Mouse (Mus musculus): Measurements from ENCODE around the gene Mgst2. TPM values are rescaled to one million over a fixed set of nuclear protein-coding genes. Genes with fewer than 3 reads are reported as not detected.

The Mgst2 gene
- polyA plus RNA-seq, 1 experiment from 2014 or later, result 0.27 TPM

DNA sequence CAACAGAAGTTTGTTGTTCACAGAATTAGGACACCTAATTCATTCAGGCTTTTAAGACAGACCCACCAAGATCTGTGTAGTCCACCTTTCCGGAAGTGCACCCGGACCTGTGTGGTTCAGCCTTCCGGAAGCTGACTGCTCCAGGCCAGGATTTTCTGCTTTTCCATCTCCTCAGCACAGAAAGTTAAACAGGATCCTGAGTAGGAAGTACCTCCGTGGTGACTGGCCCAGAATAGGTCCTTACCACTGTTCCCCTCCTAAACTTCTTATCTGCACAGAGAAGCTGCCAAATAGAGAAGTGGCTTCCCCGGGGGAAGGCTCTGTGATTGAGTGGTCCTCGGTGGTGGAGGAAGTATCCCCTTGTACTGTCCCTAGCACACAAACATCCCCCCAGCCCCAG, 2.4 kb downstream of the Mgst2 start:
- Histone ChIP-seq H3K27me3 (replicated peaks; ENCODE audit: control insufficient read depth, insufficient read depth, low read length) (no peaks in the 10 kb centered on the region), H3K4me1 (replicated peaks; ENCODE audit: control insufficient read depth, insufficient read depth, low read length) (no peaks in the 10 kb centered on the region), H3K9ac (replicated peaks; ENCODE audit: low read depth, low read length) (no peak overlapping the region), H3K4me2 (ENCODE audit: low read length) (no peak overlapping the region), H3K4me3 (replicated peaks; ENCODE audit: low read length) (no peak overlapping the region), H3K27ac (ENCODE audit: low read length) (no peak overlapping the region), H3K9me3 (ENCODE audit: control insufficient read depth, low read length) (no peaks in the 10 kb centered on the region), H3K36me3 (ENCODE audit: control insufficient read depth, insufficient read depth) (no peaks in the 10 kb centered on the region)
- ATAC-seq, result no peak
- WGBS, result 77% methylated on average over 6 of the region's 6 CpGs

DNA sequence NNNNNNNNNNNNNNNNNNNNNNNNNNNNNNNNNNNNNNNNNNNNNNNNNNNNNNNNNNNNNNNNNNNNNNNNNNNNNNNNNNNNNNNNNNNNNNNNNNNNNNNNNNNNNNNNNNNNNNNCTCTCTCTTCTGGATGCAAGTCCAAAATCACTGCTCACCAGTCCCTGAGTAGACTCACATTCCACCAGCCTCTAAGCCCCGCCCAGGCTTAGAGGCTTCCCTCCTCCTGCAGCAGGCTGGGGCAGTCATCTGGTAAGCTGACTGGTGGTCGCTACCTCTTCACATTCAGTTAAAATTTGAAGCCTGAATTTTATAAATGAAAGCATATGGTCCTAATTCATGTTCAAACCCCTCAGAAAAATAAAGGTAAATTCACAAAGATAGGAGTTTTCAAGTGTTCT, 8.4 kb downstream of the Mgst2 start:
- Histone ChIP-seq H3K27me3 (replicated peaks; ENCODE audit: control insufficient read depth, insufficient read depth, low read length) (no peaks in the 10 kb centered on the region), H3K9me3 (ENCODE audit: control insufficient read depth, low read length) (no peaks in the 10 kb centered on the region)
- 44% methylated on average over 2 of the region's 2 CpGs for WGBS

DNA sequence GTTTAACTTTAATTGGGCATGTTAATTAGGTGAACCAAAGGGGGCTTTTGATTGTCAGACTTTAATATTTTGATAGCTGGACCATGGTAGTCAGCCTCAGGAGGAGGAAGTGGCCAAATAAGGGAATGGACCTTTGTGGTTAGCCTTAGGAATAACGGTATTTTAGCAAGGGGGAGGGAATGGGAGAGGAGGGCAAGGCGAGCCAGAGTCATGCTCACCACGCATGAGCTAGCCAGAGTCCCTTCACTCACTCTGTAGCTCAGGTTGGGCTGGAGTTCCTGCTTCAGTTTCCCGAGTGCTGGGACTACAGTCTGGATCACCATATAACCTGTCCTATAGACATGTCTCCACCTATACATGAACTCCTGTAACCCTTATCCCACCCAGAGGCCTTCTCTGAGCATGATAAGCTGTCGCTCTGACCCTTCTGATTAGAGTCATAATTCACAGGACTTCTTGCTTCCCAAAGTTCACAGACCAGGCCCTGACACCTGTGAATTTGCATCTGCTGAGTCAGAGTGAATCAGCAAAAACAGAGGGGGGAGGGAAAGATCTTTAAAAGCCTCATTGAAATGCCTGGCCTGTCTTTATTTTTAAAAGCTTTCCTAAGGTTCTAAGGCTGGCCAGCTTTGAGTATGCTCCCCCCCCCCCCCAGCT, 10.4 kb downstream of the Mgst2 start:
- Histone ChIP-seq H3K27me3 (replicated peaks; ENCODE audit: control insufficient read depth, insufficient read depth, low read length) (no peaks in the 10 kb centered on the region), H3K4me1 (replicated peaks; ENCODE audit: control insufficient read depth, insufficient read depth, low read length) (no peaks in the 10 kb centered on the region), H3K4me3 (replicated peaks; ENCODE audit: low read length) (no peak overlapping the region), H3K27ac (ENCODE audit: low read length) (no peak overlapping the region), H3K9me3 (ENCODE audit: control insufficient read depth, low read length) (no peaks in the 10 kb centered on the region), H3K4me2 (ENCODE audit: low read length) (no peak overlapping the region), H3K9ac (replicated peaks; ENCODE audit: low read depth, low read length) (no peak overlapping the region), H3K36me3 (ENCODE audit: control insufficient read depth, insufficient read depth) (no peaks in the 10 kb centered on the region)
- no peak for ATAC-seq
- 77% methylated on average over 5 of the region's 5 CpGs for WGBS

More for the DNA sequence above, 8.4 kb downstream of the Mgst2 start:
- Histone ChIP-seq H3K4me3 (replicated peaks; ENCODE audit: low read length) (no peak overlapping the region), H3K27ac (ENCODE audit: low read length) (no peak overlapping the region), H3K4me2 (ENCODE audit: low read length) (no peak overlapping the region), H3K36me3 (ENCODE audit: control insufficient read depth, insufficient read depth) (no peaks in the 10 kb centered on the region), H3K4me1 (replicated peaks; ENCODE audit: control insufficient read depth, insufficient read depth, low read length) (no peaks in the 10 kb centered on the region), H3K9ac (replicated peaks; ENCODE audit: low read depth, low read length) (no peak overlapping the region)
- ATAC-seq, result no peak

DNA sequence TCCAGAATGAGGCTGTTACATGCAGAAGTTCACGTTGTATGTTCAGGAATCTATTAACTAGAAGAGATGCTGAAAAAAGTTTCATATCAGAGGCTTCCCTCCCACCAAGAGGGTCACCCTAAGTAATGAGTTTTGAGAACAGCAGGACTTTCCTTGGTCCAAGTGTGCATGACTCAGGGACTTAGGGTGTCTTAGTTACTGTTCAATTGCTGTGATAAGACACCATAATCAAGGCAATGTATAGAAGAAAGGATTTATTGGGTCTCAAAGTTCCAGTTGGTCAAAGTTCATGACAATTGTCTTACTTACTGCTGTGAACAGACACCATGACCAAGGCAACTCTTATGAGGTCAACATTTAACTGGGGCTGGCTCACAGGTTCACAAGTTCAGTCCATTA, 10.9 kb downstream of the Mgst2 start:
- Histone ChIP-seq H3K4me2 (ENCODE audit: low read length) (no peak overlapping the region), H3K9me3 (ENCODE audit: control insufficient read depth, low read length) (no peaks in the 10 kb centered on the region), H3K9ac (replicated peaks; ENCODE audit: low read depth, low read length) (no peak overlapping the region), H3K4me1 (replicated peaks; ENCODE audit: control insufficient read depth, insufficient read depth, low read length) (no peaks in the 10 kb centered on the region), H3K27ac (ENCODE audit: low read length) (no peak overlapping the region), H3K27me3 (replicated peaks; ENCODE audit: control insufficient read depth, insufficient read depth, low read length) (no peaks in the 10 kb centered on the region), H3K36me3 (ENCODE audit: control insufficient read depth, insufficient read depth) (no peaks in the 10 kb centered on the region), H3K4me3 (replicated peaks; ENCODE audit: low read length) (no peak overlapping the region)
- 95% methylated on average over 1 of the region's 1 CpGs for WGBS
- ATAC-seq, result no peak

DNA sequence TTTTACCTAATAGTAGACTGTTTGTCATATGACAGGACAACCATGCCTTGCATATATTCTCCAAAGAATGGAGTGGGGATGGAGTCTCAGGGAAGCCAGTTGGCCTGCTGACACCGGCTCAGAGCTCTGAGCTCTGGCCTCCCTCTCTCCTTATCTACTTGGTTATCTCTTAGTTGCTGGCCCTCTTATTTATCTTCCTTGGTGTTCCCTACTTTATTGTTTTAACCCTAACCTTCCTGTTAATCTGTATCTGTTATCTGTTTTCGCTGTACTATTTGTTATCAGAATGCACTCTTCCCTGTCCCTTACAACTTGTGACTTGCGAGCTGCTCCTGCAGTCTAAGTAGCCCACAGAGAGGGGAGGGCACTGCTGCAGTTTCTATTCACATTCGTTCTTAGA, 12.5 kb downstream of the Mgst2 start:
- no peak overlapping the region for H3K4me2 ChIP-seq (ENCODE audit: low read length)
- no peaks in the 10 kb centered on the region for H3K36me3 ChIP-seq (ENCODE audit: control insufficient read depth, insufficient read depth)
- H3K9me3 ChIP-seq (ENCODE audit: control insufficient read depth, low read length), result no peaks in the 10 kb centered on the region
- no peak overlapping the region for H3K9ac ChIP-seq (replicated peaks; ENCODE audit: low read depth, low read length)
- WGBS, result 73% methylated on average over 4 of the region's 4 CpGs
- ATAC-seq, result no peak
- H3K27ac ChIP-seq (ENCODE audit: low read length), result no peak overlapping the region
- no peak overlapping the region for H3K4me3 ChIP-seq (replicated peaks; ENCODE audit: low read length)
- no peaks in the 10 kb centered on the region for H3K4me1 ChIP-seq (replicated peaks; ENCODE audit: control insufficient read depth, insufficient read depth, low read length)
- H3K27me3 ChIP-seq (replicated peaks; ENCODE audit: control insufficient read depth, insufficient read depth, low read length), result no peaks in the 10 kb centered on the region

DNA sequence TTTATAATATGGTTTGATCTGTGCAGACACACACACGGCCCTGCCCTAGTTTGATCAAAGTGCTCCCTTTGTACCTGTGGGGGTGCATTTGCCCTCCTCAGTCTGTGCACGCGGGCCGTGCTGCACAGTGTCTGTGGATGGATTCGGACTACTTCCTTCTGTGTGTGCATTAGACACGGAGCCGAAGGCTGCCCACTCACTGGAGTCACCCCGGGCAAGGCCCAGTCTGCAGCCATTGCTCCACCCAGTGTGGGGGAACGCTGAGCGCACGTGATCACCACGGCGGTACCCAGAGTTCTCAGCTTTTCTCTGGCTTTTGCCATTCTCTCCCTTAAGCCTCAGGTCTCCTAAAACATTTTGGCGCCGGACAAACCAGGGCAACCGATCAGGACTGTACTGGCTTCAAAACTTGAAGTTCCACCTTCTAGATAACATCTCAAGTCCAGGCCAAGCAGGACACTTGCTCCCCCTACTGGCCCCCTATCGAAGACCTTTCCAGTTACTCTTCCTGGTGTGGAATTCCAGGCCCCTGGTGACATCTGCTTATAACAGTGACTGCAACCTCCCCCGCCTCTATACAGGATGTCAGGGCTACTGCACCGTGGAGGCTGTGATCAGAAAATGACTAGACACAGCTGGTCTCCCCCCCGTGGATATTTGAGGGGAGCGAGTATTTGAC, 13.4 kb downstream of the Mgst2 start:
- no peak for ATAC-seq
- WGBS, result 79% methylated on average over 21 of the region's 21 CpGs
- no peak overlapping the region for H3K4me2 ChIP-seq (ENCODE audit: low read length)
- H3K36me3 ChIP-seq (ENCODE audit: control insufficient read depth, insufficient read depth), result no peaks in the 10 kb centered on the region
- no peak overlapping the region for H3K27ac ChIP-seq (ENCODE audit: low read length)
- H3K9me3 ChIP-seq (ENCODE audit: control insufficient read depth, low read length), result no peaks in the 10 kb centered on the region
- H3K4me3 ChIP-seq (replicated peaks; ENCODE audit: low read length), result no peak overlapping the region
- no peaks in the 10 kb centered on the region for H3K27me3 ChIP-seq (replicated peaks; ENCODE audit: control insufficient read depth, insufficient read depth, low read length)
- no peak overlapping the region for H3K9ac ChIP-seq (replicated peaks; ENCODE audit: low read depth, low read length)
- no peaks in the 10 kb centered on the region for H3K4me1 ChIP-seq (replicated peaks; ENCODE audit: control insufficient read depth, insufficient read depth, low read length)

DNA sequence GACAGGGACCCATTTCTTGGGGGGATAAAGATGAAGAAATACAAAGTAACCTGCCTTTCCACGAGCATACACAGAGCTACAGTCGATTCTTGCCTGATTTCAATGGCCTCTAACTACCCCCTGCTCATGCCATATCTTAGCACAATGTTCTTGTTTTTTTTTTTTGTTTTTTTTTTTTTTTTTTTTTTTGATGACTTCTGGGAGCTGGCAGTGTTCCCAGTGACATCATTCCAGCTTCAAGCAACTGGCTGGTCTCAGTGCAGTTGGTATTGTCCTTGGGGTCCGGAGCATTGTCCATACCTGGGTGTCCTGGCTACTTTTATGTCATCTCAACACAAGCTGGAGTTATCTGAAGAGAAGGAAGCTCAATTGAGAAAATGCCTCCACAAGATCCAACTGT, 14.8 kb downstream of the Mgst2 start:
- Histone ChIP-seq H3K4me2 (ENCODE audit: low read length) (no peak overlapping the region), H3K9ac (replicated peaks; ENCODE audit: low read depth, low read length) (no peak overlapping the region), H3K36me3 (ENCODE audit: control insufficient read depth, insufficient read depth) (no peaks in the 10 kb centered on the region), H3K27me3 (replicated peaks; ENCODE audit: control insufficient read depth, insufficient read depth, low read length) (no peaks in the 10 kb centered on the region), H3K4me1 (replicated peaks; ENCODE audit: control insufficient read depth, insufficient read depth, low read length) (no peaks in the 10 kb centered on the region), H3K9me3 (ENCODE audit: control insufficient read depth, low read length) (no peaks in the 10 kb centered on the region), H3K4me3 (replicated peaks; ENCODE audit: low read length) (no peak overlapping the region), H3K27ac (ENCODE audit: low read length) (no peak overlapping the region)
- no peak for ATAC-seq
- 75% methylated on average over 3 of the region's 3 CpGs for WGBS

DNA sequence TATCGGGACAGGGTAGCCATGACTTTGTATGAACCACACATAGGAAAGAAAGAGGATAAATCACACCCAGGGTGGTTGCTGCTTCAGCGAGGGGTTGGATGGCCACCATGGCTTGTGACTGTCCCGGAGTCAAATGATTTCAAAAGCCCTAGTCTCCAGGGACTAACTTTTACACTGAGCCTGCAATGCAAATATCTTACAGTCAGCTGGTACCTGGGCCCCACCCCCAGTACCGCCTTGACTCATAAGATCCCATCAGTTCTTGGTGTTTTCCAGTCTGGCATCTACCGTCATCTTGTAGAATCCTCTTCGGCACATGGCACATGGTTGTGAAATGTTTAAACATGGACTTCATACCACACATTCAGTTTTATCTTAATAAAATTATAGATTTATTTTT, 25.4 kb downstream of the Mgst2 start:
- 0 out of 2 replicates have a peak, but pooled peaks cover 4% of the 10 kb centered on the region for H3K36me3 ChIP-seq (ENCODE audit: control insufficient read depth, insufficient read depth)
- H3K4me2 ChIP-seq (ENCODE audit: low read length), result no peak overlapping the region
- whole genome bisulfite sequencing, result 99% methylated on average over 6 of the region's 6 CpGs
- ATAC-seq, result no peak
- no peak overlapping the region for H3K4me3 ChIP-seq (replicated peaks; ENCODE audit: low read length)
- H3K9ac ChIP-seq (replicated peaks; ENCODE audit: low read depth, low read length), result no peak overlapping the region
- no peak overlapping the region for H3K27ac ChIP-seq (ENCODE audit: low read length)
- no peaks in the 10 kb centered on the region for H3K9me3 ChIP-seq (ENCODE audit: control insufficient read depth, low read length)
- H3K4me1 ChIP-seq (replicated peaks; ENCODE audit: control insufficient read depth, insufficient read depth, low read length), result no peaks in the 10 kb centered on the region
- no peaks in the 10 kb centered on the region for H3K27me3 ChIP-seq (replicated peaks; ENCODE audit: control insufficient read depth, insufficient read depth, low read length)

DNA sequence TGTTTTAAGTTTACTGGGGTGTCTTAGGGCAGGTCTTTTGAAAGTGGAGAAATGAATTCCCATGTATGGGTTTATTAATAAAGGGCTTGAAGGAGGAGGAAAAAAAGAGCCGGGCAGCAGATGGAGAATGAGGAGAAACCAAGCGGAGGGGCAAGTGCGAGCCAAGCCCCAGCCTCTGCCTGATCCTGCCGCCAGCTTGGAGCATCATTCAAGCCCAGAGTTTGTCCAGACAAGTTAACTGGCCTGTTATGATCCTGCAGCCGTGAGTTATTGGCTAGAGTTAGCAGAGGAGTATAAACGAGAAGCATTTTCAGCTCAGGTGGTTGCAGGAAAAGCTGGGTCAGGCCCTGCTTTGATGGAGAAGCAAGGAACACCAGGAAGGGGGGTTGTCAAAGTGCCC, 26.2 kb downstream of the Mgst2 start:
- Histone ChIP-seq H3K4me2 (ENCODE audit: low read length) (no peak overlapping the region), H3K27me3 (replicated peaks; ENCODE audit: control insufficient read depth, insufficient read depth, low read length) (no peaks in the 10 kb centered on the region), H3K27ac (ENCODE audit: low read length) (no peak overlapping the region), H3K4me3 (replicated peaks; ENCODE audit: low read length) (no peak overlapping the region), H3K36me3 (ENCODE audit: control insufficient read depth, insufficient read depth) (0 out of 2 replicates have a peak, but pooled peaks cover 5% of the 10 kb centered on the region), H3K9me3 (ENCODE audit: control insufficient read depth, low read length) (no peaks in the 10 kb centered on the region), H3K9ac (replicated peaks; ENCODE audit: low read depth, low read length) (no peak overlapping the region), H3K4me1 (replicated peaks; ENCODE audit: control insufficient read depth, insufficient read depth, low read length) (no peaks in the 10 kb centered on the region)
- ATAC-seq, result no peak
- whole genome bisulfite sequencing, result 87% methylated on average over 6 of the region's 6 CpGs
